Mouse (Mus musculus): ENCODE data around the gene Erap1.
A peak's percentile ranks its signal among the peaks of the same experiment; 100 is the strongest.
"Not testable (repeated sequence)": the region's sequence is repeated elsewhere in the genome, so short reads cannot be mapped to it uniquely, and the experiment has no call there.

Gene Erap1

GRCm38 (mm10) chr13:74638793-74639711 is at the start of gene Erap1:
TSS of gene Erap1 (plus strand) at chr13:74639568.
- DNase-seq (ENCODE audit: low spot score in 2 of 2) = peak in 1 of 2 experiments; percentile 8

DNA sequence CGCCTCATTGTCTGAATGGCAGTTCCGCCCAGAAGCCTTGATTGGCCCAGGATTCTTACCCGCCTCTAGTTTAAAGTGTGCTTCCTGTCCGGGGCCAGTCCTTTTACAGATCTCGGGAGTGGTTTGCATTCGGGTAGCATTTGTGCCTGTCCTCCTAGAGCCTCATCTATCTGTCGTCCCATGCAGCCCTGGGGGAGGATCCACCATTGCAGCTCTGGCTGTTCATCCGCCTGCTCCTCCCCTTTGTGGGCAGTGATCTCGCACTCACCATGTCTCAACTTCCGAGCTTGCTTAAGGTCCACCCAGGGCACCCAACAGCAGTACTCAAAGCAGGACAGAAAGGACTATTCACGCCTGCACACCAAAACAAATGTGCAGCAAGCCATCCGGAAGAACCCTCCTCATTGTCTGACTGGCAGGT is 48.0 kb upstream of the Erap1 start:
- not testable (repeated sequence) for DNase-seq (ENCODE audit: low spot score in 2 of 2)

GRCm38 (mm10) chr13:74591828-74592227 is 47.5 kb upstream of the Erap1 start:
- not testable (repeated sequence) for DNase-seq (ENCODE audit: low spot score in 2 of 2)

DNA sequence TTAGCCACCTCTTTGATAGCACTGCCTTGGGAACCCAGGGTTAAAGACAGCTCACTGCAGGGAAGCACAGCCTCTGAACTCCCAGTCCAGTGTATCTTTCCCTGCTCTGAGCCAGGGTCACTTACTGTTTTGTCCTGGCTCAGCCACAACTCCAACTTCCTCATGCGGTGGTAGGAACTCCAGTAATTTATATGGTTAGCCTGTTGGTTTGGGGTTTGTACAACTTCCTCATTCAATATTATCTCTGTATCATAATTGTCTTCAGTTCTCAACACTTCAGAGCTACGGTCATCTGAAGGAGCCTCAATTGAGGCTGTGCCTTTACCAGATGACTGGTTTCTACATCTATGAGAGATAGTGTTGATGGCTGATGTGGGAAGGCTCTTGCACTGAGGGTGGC is 42.3 kb upstream of the Erap1 start:
- not testable (repeated sequence) for DNase-seq (ENCODE audit: low spot score in 2 of 2)

DNA sequence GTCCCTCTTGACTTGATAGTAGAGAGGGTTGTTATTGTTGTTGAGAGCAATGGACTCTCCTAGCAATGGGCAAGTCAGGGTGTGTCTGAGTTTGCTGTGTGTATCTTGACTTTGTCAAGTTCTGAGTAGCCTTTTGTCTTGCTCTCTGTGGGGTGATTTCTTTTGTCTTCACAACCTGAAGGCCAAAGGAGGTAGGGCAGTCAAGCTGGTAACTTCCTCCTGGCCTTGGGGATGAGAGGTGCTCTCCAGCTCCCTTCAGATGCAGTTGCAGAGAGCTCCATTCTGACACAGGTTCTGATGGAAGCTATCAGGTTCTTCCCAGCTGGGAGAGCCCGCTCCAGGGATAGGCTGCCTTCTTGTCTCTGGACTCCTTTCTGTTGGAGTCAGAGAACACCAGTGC is 37.6 kb upstream of the Erap1 start:
- DNase-seq (ENCODE audit: low spot score in 2 of 2) = not testable (repeated sequence)

GRCm38 (mm10) chr13:74617163-74618019 is 22.0 kb upstream of the Erap1 start:
- peak; percentile 76 to 85 for DNase-seq (ENCODE audit: low spot score in 2 of 2)

DNA sequence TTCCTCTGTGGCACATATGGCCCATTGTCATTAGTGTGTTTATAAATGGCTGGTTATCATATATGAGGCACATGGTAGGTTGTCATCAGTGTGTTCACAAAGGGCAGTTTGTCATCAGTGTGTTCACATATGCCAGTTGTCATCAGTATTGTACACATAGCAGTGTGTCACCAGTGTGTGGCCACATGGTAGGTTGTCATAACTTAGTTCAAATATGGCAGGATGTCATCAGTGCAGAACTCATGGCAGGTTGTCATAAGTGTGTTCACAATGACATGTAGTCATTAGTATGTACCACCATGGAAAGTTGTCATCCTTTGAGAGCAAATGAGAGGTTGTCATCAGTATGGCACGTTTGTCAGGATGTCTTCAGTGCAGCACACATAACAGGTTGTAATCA is 7.0 kb upstream of the Erap1 start:
- DNase-seq (ENCODE audit: low spot score in 2 of 2) = no peak

DNA sequence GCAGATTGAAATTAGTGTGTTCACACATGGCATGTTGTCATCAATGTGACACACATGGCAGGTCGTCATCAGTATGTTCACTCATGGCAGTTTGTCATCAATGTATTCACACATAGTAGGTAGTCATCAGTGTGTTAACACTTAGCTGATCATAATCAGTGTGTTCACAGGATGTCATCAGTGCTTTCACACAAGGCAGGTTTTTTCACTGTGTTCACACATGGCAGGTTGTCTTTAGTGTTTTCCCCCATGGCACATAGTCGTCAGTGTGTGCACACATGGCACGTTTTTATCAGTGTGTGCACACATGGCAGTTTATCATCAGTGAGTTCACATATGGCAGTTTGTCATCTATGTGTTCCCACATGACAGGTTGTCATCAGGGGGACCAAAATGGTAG is 6.5 kb upstream of the Erap1 start:
- DNase-seq (ENCODE audit: low spot score in 2 of 2) = no peak

DNA sequence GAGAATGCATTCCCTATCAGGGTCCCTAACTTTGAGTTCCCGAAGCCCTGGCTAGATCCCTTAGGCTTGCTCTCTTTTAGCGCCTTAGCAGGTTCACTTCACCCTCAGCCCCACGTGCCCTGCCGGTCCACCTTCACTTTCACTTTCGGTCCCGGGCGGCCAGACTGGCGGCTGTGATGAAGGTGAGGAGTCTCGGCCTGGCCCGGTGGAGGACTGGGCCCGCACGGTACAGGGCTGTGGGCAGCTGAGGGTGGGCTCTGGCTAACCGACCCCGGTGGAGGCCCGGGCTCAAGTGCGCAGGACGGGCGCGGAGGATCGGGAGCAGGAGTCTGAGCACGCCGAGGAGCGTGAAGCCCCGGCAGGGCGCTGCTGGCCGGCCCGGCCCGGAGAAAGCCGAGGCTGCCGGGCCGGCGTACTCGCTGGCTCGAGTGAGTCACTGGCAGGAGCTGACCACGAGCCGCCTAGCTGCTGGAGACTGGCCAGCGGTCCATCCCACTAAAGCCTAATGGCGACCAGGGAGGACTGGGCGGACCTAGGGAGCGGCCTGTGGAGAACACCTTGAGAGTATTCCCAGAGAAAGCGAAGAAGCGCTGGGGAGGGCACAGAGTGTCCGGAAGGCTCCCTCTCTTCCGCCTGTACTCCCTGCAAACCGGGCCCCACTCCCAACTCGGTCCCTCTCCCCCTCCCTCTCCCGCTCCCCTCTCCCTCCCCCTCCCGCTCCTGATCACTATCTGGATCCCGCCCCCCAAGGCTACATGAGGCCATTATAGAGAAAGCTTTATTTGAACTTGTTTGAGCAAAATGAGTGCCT is 549 bp downstream of the Erap1 start:
- peak; percentile 43 to 49 for DNase-seq (ENCODE audit: low spot score in 2 of 2)

DNA sequence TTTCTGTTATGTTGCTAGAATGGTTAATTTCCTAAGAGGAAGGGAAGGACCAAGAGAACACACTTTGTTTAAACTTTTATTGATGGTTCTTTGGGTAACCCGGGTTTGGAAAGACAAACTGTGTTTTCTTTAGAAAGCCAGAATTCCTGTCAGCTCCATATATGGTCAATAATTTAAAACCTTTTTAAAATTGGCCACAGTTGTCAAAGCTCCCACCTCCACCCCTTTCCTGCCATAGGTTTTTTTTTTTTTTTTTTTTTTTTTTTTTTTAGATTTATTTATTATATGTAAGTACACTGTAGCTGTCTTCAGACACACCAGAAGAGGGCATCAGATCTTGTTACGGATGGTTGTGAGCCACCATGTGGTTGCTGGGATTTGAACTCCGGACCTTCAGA is 1.2 kb downstream of the Erap1 start:
- DNase-seq (ENCODE audit: low spot score in 2 of 2) = not testable (repeated sequence)

DNA sequence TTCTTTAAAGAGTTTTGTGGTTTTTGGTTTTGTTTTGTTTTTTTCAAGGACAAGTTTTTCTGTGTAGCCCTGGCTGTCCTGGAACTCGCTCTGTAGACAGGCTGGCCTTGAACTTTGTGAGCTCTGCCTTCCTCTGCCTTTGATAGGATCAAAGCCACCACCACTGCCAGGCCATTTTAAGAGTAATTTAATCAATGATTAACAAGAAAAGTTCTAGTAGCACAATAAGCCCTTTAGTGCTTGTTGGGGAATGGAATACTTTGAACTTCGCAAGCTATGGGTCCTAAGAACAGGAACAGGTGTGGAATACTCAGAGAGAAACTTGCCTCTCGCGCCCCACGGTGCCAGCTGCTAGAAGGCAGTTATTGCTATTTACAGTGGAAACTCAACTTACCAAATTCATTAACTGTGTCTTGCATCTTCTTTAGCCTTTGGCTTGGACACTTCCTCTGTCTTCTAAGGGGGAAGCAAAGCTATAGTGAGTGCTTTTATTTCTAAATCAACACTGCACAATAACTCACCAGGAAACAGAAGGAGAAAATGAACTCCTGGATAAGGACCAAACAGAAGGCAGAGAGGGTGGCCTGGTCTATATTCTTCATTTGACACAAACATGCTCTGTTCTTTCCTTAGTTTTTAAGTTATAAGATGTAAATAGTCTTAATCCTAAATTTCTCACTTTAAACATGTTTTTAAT is 56.3 kb downstream of the Erap1 start:
- DNase-seq (ENCODE audit: low spot score in 2 of 2) = no peak

DNA sequence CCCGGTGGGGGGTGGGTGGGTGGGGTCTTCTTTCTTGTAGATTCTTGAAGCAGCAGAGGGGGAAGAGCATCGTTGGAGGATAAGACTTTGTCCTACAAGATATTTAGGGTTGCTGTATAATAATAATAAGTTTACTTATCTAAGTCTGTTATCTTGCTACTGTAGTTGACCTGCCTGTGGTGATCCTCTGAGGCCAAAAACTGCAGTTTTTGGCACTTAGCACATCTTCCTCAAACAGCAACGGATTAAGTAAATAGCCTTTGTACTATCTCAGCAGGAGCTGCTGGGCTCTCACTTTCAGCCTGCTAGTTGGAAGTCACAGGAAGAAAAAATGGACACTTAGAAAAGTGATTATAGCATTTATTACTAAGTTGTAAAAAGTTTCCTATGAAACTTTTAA is 56.9 kb downstream of the Erap1 start:
- no peak for DNase-seq (ENCODE audit: low spot score in 2 of 2)

- no peak for DNase-seq (ENCODE audit: low spot score in 2 of 2)
Measured at GRCm38 (mm10) chr13:74719002-74719401, 79.6 kb downstream of the Erap1 start.

DNA sequence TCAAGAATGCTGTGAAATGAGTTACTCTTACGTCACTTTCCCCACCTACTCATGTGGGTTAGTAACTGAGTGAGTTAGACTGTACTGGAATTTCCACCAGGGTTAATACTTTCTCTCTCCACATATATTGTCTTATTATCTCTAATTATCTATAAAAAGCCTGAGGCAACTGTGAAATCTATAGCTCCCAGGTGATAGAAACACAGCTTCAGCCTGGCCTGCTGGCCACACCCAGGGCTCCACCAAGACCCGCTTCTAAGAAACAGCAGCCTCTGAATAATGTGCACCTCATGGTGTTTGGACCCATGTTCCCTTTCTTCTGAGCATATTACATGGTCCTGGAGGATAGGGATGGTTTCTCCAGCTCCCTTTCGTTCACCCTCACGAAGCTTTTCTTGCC is 94.4 kb downstream of the Erap1 start:
- DNase-seq (ENCODE audit: low spot score in 2 of 2) = no peak

DNA sequence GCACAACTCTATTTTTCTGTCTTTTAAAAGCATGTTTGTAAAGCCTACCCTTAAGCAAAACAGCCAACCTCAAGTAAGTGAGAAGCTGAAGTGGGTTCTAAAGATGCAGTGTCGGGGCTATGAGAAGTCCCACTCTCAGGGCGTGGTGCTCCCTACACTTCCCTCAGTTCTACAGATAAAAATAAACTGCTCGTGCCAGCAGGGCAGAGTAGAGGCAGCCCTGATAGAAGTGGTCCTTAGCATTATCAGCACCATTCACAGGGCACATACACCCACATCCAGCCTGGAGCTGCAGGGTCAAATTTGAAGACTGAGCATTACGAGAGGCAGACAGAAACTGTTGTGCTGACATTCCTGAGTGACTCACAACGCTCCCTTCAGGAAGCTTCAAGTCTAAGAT is 96.5 kb downstream of the Erap1 start:
- no peak for DNase-seq (ENCODE audit: low spot score in 2 of 2)

DNA sequence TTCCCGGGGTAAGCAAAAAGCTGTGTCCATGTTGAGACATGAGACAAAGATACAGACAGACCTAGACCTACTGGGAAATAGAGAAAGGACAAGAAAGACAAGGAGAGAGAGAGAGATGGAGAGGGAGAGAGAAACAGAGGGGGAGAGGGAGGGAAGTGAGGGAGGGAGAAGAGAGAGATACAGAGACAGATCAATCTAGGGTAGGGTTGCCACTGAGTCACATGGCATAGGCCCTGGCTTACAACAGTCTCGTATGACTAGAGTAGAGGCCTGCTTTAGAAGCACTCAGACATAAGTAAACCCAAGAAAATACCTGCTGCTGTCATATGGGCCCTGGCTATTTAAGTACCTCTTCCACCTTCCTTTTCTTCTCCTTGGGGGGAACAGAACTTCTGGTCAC is 97.0 kb downstream of the Erap1 start:
- DNase-seq (ENCODE audit: low spot score in 2 of 2) = no peak
